Mouse (Mus musculus): ENCODE results near the gene Slc1a2.

Gene Slc1a2

GRCm38 (mm10) chr2:102658163-102658660 lies at the start of gene Slc1a2:
TSS of gene Slc1a2 (plus strand) at chr2:102658659.
- no peak for DNase-seq (ENCODE audit: low read depth, low spot score)

GRCm38 (mm10) chr2:102610485-102610884 lies 48.0 kb upstream of the Slc1a2 start:
- DNase-seq (ENCODE audit: low read depth, low spot score): no peak

GRCm38 (mm10) chr2:102616637-102617036 lies 41.8 kb upstream of the Slc1a2 start:
- DNase-seq (ENCODE audit: low read depth, low spot score): no peak

DNA sequence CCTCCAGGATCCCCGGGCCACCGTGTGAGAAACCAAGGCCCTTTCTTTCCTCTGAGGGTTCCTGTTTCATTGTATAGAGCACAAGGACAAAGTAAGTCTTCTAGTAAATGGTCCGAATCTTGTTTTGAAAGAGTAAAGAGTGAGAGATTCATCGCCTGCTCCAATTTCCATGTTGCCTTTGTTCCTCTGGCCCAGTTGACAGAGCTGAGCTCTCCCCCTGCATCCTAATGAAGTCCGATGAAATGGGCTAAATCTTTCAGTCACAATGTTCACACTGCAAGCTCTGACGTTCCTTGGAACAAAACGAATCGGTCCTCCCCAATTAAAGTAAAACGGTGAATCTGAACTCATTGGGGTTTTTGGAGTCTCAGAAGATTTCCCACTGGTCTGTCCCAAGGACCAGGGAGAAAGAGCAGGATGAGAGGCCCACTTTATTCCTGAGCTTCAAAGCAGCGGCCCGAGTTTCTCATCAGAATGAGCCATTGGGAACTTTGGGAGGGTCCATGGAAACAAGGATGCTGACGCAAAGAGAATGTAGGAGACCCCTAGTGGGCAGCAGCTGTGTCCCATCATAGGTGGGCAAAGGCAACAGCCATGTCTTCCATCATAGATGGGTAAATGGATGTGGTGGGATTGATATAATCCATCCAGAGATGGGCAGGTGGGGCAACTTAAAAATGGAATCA lies 37.6 kb upstream of the Slc1a2 start:
- DNase-seq (ENCODE audit: low read depth, low spot score): no peak

DNA sequence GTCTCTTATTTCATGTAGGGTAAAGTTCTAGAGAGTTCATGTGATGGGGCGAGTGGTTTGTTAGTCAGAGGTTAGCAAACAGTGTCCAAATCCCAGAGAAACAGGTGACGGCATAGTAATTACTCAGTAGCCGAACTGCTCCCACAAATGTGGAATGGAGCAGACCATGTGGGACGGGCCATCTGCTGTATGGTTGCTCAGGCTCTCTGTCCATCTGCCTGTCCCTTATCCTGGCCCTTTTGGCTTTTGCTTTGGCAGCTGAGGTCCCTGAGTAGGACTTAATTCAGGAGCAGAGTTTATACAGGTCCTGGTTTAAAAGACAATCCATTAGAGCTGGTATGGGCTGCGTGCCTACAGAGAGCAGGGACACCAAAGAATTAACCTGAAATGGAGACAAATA lies 36.3 kb upstream of the Slc1a2 start:
- DNase-seq (ENCODE audit: low read depth, low spot score): no peak

GRCm38 (mm10) chr2:102622943-102623342 lies 35.5 kb upstream of the Slc1a2 start:
- DNase-seq (ENCODE audit: low read depth, low spot score): no peak

- DNase-seq (ENCODE audit: low read depth, low spot score): no peak
These were observed 33.9 kb upstream of the Slc1a2 start for GRCm38 (mm10) chr2:102624538-102624937.

- no peak for DNase-seq (ENCODE audit: low read depth, low spot score)
These were observed 26.1 kb upstream of the Slc1a2 start for GRCm38 (mm10) chr2:102632361-102632760.

- DNase-seq (ENCODE audit: low read depth, low spot score): no peak
These were observed 24.4 kb upstream of the Slc1a2 start for GRCm38 (mm10) chr2:102634010-102634409.

GRCm38 (mm10) chr2:102635523-102636060 lies 22.9 kb upstream of the Slc1a2 start:
- DNase-seq (ENCODE audit: low read depth, low spot score): no peak

DNA sequence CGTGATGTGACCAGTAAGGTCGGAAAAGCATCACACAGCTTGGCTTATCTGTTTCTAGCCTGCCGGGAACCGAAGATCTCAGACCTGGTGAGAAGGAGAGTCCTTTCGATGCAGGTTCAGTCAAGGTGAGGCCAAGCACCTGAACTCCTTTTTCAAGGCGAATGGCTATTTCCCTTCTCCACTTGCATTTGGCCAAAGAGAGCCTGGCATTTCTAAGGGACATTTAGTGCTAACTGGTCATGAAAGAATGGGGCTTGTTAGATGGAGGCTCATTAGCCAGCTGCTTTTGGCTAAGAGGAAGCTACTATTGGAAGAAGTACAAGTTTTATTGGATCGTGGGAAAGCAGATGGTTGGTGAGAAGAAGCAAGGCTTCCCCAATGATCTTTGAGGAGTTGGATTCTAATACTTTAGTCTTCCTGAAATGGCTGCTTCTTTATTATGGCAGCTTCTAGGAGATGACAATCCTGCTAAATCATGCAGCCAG lies 22.3 kb upstream of the Slc1a2 start:
- DNase-seq (ENCODE audit: low read depth, low spot score): no peak

DNA sequence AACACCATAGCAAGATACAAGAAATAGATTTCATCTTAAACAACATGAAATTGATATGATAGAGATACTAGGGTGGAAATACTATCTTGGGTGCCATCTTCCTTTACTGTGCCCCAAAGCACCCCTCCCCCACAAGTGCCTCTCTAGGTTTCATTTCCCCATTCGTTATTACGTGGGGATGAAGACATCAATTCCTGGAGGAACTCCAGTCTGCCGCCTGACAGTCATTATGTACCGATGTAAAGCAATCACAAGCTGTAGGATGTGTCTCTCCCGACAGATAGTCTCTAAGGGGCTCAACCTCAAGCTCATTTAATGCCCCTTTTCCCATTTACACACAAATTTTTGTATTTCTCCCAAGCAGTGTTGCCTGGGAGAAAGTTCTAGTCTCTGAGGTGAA lies 20.3 kb upstream of the Slc1a2 start:
- no peak for DNase-seq (ENCODE audit: low read depth, low spot score)

DNA sequence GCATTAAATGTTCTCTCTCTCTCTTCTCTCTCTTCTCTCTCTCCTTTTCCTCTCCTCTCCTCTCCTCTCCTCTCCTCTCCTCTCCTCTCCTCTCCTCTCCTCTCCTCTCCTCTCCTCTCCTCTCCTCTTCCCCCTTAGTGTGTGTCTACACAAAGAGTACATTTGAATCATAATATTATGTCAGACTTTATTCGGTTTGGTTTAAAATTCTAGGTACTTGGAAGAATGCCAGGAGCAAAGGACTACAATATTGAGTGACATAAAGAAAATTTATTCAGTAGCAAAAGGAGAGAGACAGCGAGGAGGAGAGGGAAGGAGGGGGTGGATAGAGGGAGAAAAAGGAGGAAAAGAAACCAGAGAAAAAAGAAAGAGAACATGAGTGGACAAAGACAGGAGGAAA lies 19.8 kb upstream of the Slc1a2 start:
- no peak for DNase-seq (ENCODE audit: low read depth, low spot score)

GRCm38 (mm10) chr2:102648845-102649500 lies 9.5 kb upstream of the Slc1a2 start:
- DNase-seq (ENCODE audit: low read depth, low spot score): no peak

GRCm38 (mm10) chr2:102650322-102650721 lies 8.1 kb upstream of the Slc1a2 start:
- no peak for DNase-seq (ENCODE audit: low read depth, low spot score)

- no peak for DNase-seq (ENCODE audit: low read depth, low spot score)
These were observed 2.3 kb upstream of the Slc1a2 start for GRCm38 (mm10) chr2:102655966-102656725.

DNA sequence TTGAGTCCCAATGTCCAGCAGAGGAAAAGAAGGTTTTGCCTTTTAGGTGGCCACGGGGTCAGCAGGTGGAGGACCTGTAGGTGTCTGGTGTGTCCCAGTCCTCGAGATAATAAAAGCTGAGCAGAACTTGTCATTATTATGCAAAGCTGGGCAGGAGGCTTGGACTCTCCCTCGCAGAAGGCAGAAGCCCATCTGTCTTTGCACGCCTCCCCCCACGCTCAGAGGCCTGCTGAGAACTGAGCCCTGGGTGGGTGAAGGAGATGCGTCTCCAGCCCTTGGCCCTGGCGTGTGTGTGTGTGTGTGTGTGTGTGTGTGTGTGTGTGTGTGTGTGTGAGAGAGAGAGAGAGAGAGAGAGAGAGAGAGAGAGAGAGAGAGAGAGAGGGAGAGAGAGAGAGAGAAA lies 733 bp upstream of the Slc1a2 start:
- DNase-seq (ENCODE audit: low read depth, low spot score): no peak

DNA sequence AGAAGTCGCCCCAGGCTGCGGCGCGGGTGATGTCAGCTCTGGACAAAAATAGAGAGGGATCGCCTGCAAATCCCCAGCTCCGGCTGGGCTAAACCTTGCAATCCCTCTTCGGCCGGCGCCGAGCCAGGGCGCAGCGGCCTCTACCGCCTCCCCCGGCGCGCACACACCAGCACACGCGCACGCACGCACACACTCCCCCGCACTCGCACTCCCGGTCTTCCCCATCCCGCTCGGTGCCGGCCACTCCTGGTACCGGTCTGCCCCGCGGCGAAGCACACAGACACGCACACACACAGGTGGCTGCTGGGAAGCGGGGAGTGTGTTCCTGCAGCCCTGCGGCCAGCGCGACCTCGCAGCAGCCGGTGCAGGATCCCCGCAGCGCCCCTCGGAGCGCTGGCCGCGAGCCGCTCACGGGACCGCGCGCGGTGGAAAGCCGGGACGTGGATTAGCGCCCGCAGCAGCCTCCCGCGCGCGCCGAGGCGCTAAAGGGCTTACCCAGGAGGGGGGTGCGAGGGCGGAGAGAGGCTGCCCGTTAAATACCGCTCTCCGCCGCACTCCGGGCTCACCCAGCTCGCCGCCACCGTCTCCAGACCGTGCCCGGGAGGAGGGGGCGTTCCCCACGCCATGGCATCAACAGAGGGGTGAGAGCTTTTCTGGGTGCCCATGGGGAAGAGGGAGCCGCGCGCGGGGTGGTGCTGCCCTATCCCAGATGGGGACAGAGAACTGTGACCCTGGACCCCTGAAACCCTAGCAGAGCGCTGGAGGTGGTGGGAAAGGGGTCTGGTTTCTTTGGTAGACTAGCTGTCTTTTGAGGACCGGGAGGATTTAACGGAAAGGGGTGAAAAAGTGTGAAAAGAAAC lies 432 bp downstream of the Slc1a2 start:
- DNase-seq (ENCODE audit: low read depth, low spot score): no peak

DNA sequence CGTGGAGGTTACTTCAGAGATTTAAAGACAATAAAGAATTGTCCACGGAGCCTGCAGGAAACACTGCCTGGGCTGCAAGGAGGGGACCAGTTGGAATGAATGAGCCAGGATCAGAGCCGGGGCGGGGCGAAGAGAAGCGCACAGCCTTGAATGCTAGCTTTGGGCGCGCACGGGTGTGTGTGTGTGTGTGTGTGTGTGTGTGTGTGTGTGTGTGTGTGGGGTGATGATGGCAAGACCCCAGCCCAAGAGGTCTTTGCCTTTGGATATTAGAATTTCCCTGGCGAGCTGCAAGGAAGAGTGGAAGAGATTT lies 1.0 kb downstream of the Slc1a2 start:
- no peak for DNase-seq (ENCODE audit: low read depth, low spot score)

GRCm38 (mm10) chr2:102661052-102661451 lies 2.6 kb downstream of the Slc1a2 start:
- no peak for DNase-seq (ENCODE audit: low read depth, low spot score)

GRCm38 (mm10) chr2:102662911-102663310 lies 4.5 kb downstream of the Slc1a2 start:
- no peak for DNase-seq (ENCODE audit: low read depth, low spot score)
